Mouse (Mus musculus): ENCODE results near the gene Map3k13.
"Not testable (repeated sequence)": the region's sequence is repeated elsewhere in the genome, so short reads cannot be mapped to it uniquely, and the experiment has no call there.

DNA sequence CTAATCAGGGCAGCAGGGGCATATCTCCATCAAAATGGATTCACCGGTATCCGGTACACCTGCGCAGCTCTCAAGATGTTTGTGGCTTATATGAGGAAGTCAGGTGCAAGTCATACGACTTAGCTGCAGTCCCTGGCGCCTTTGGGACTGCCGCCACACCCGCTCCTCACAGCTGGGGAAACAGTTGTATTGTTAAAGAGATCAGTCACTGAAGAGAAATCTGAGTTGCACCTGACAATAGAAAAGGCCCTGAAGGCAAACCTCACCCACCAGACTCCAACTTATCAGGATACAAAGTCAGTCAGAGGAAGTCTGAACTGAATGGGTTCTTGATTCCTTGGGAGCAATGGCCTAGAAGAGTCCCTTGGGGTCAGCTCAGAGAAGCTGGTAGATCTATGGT lies 13.6 kb downstream of the Map3k13 start:
- not testable (repeated sequence) for TF ChIP-seq CTCF (IDR thresholded peaks at IDR 0.05; ENCODE audit: insufficient read depth, low read length); POLR2A (IDR thresholded peaks at IDR 0.05; ENCODE audit: borderline replicate concordance, extremely low read depth, low read depth, low read length)
